Mouse (Mus musculus) testis, adult 2 months (tissue): ENCODE measurements around the gene Plpp3. TPM values are rescaled to one million over a fixed set of nuclear protein-coding genes. Genes with fewer than 3 reads are reported as not detected.
A peak's percentile ranks its signal among the peaks of the same experiment; 100 is the strongest.

Source experiments
- H3K27ac ChIP-seq: fragments of 200-500 bp; 2 replicates; pipeline ENCODE4 v1.5.1; 2012; ENCODE audit warnings: low read depth, low read length; ENCODE audit not compliant: control insufficient read depth, insufficient read depth
- H3K27me3 ChIP-seq: fragments of 200-500 bp; 2 replicates; pipeline ENCODE4 v1.6.1; 2012; ENCODE audit warnings: mild to moderate bottlenecking, low read length, moderate library complexity; ENCODE audit not compliant: control insufficient read depth, insufficient read depth
- H3K36me3 ChIP-seq: fragments of 200-500 bp; 2 replicates; pipeline ENCODE4 v1.6.1; 2012; ENCODE audit warnings: mild to moderate bottlenecking, low read length; ENCODE audit not compliant: control insufficient read depth, insufficient read depth
- H3K4me1 ChIP-seq: fragments of 200-500 bp; 2 replicates; pipeline ENCODE4 v1.6.1; 2012; ENCODE audit warnings: low read length; ENCODE audit not compliant: control insufficient read depth, insufficient read depth
- H3K4me3 ChIP-seq: fragments of 200-500 bp; 2 replicates; pipeline ENCODE4 v1.5.1; 2012; ENCODE audit warnings: low read depth, mild to moderate bottlenecking, low read length, moderate library complexity, mixed read lengths; ENCODE audit not compliant: control insufficient read depth
- CTCF ChIP-seq: fragments of 200-500 bp; IDR thresholded peaks from 2 replicates; pipeline ENCODE4 v1.5.1; 2012; ENCODE audit warnings: low read depth, mild to moderate bottlenecking, inconsistent platforms, low read length, moderate library complexity; ENCODE audit not compliant: control insufficient read depth, insufficient read depth, insufficient replicate concordance
- POLR2A ChIP-seq: fragments of 200-500 bp; IDR thresholded peaks from 2 replicates; pipeline ENCODE4 v1.6.1; 2012; ENCODE audit warnings: low read depth, mild to moderate bottlenecking, inconsistent platforms, low read length, moderate library complexity; ENCODE audit not compliant: control insufficient read depth
- polyA plus RNA-seq: library from polyadenylated mRNA; depleted of rRNA; stranded (reverse); fragments of >200 nt; gene quantifications from 2 replicates; pipeline ENCODE4 v1.2.3, GENCODE M21; 2012

Gene Plpp3
- polyA plus RNA-seq, 1 experiment, result 12.5 TPM

DNA sequence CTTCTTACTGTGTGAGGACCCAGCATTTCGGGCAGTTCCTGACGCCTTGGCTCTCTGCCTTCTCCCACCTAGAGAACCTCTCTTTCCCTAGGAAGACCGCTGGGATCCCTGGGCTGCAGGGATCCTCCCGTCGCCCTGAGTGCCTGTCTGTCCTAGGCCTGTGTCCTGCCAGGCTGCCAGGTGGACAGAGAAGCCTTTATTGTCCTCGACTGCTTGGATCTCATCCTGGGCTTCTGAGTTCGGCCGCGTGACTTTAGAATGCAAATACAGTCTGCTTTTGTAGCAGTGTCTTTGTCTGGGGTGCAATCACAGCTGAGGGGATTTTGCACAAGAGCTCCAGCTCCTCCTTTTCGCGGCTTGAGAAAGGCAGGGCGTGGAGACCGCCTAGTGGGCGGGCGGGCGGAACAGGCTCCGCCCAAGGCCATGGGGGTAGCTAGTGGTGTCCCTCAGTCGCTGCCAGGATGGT is 88.4 kb downstream of the Plpp3 start:
- H3K27me3 ChIP-seq, result no peaks in the 10 kb centered on the region
- H3K4me1 ChIP-seq, result peaks cover 13% of the 10 kb centered on the region
- H3K27ac ChIP-seq, result no peak overlapping the region
- no peaks in the 10 kb centered on the region for H3K36me3 ChIP-seq
- TF ChIP-seq CTCF (no peak), POLR2A (no peak)
- H3K4me3 ChIP-seq, result peak overlapping the region; percentile 50

DNA sequence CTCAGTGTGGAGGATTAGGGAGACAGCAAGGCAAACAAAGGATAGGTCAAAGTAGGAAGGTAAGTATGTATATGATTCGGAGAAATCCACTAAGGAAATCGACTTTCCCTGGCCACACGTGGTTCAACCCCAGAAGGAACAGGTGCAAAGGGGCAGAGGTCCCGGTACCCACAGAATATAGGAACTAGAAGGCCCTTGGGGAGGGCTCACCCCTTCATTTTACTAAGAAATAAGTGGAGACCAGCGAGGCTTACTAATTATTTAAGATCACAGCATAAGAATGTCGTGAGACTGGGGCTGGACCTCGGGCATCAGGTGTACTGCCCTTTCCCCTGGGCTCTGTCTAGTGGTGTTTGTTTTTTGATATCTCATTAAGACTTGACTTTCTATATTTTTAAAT is 89.2 kb downstream of the Plpp3 start:
- TF ChIP-seq CTCF (no peak), POLR2A (no peak)
- no peaks in the 10 kb centered on the region for H3K36me3 ChIP-seq
- H3K27me3 ChIP-seq, result no peaks in the 10 kb centered on the region
- H3K27ac ChIP-seq, result no peak overlapping the region
- peaks cover 7% of the 10 kb centered on the region for H3K4me1 ChIP-seq
- H3K4me3 ChIP-seq, result no peak overlapping the region

DNA sequence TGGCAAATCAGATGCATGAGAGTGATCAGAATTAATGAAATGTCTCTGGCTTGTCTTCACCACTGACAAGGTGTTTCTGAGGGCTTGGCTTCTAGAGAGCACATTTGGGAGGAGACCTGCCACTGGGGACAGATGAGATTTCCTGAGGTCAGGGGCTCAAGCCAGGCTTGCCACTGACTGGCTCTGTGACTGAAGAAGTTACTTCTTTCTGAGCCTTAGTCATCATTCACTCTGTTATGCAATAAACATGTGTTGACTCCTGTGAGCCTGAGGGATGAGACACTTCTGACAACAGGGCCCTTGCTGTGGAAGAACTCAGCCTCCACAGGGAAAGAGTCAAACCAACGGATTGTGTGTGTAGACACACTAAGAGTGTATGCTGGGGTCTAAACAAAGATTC is 91.0 kb downstream of the Plpp3 start:
- TF ChIP-seq CTCF (no peak), POLR2A (no peak)
- Histone ChIP-seq H3K27ac (no peak overlapping the region), H3K4me3 (no peak overlapping the region), H3K36me3 (no peaks in the 10 kb centered on the region), H3K27me3 (no peaks in the 10 kb centered on the region), H3K4me1 (peaks cover 7% of the 10 kb centered on the region)

DNA sequence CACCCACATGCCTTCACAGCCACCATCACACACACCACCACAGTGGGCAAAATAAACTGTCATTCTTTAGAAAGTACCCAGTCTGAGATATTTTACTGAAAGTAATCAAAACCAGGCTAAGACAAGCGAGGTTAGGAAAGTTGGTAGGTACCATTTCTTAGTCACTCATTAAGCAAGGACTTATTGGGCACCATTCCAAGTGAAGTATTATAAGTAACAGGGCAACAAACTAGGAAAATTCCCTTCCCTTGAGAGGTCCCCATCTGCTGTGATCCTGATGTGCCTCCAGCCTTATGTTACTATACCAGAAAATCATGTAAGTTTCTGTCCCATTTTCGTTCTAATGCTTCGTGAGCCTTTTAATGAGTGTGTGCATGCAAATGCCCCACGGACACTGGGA is 92.1 kb downstream of the Plpp3 start:
- peaks cover 7% of the 10 kb centered on the region for H3K4me1 ChIP-seq
- no peak overlapping the region for H3K27ac ChIP-seq
- no peaks in the 10 kb centered on the region for H3K27me3 ChIP-seq
- H3K36me3 ChIP-seq, result no peaks in the 10 kb centered on the region
- TF ChIP-seq POLR2A (no peak), CTCF (no peak)
- H3K4me3 ChIP-seq, result no peak overlapping the region

DNA sequence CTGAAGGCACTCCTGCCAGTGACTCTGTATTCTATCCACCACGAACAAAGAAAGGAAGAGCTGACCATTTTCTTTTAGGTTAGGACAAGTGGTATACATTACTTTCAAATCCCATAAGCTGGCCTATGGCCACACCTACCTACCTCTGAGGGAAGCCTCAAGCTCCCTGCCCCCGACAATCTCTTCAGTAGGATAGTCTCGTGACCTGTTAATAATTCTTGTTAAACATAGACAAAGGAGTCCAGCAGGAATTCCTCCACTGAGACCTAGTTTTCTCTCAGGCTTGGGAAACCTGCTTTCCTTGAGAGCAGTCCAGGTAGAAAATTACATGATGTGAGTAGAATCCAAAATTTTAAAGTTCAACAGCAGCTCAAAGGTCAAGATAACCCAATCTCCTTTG is 93.8 kb downstream of the Plpp3 start:
- no peaks in the 10 kb centered on the region for H3K27me3 ChIP-seq
- H3K36me3 ChIP-seq, result no peaks in the 10 kb centered on the region
- no peak overlapping the region for H3K4me3 ChIP-seq
- no peak for TF ChIP-seq CTCF
- TF ChIP-seq POLR2A, result no peak
- no peak overlapping the region for H3K27ac ChIP-seq
- no peaks in the 10 kb centered on the region for H3K4me1 ChIP-seq

DNA sequence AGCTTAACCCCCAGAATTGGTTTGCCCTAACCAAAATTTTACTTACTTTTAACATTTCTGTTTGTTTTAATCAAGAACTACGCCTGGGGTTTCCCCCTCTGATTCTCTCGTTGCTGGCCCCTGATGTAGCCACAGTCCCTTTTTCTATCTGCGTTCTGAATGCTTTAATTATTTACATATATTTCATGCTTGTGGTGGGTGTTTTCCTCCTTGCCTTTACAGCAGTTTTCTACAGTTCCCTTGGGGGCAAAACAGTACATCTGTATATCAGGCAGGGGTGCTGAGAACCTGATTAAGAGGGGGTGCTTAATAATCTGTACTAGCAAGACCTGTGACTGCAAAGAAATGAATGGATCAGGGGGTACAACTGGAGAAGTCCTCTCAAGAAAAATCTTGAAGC is 94.9 kb downstream of the Plpp3 start:
- Histone ChIP-seq H3K4me3 (no peak overlapping the region), H3K36me3 (no peaks in the 10 kb centered on the region), H3K4me1 (no peaks in the 10 kb centered on the region), H3K27me3 (no peaks in the 10 kb centered on the region), H3K27ac (no peak overlapping the region)
- no peak for TF ChIP-seq CTCF
- TF ChIP-seq POLR2A, result no peak

DNA sequence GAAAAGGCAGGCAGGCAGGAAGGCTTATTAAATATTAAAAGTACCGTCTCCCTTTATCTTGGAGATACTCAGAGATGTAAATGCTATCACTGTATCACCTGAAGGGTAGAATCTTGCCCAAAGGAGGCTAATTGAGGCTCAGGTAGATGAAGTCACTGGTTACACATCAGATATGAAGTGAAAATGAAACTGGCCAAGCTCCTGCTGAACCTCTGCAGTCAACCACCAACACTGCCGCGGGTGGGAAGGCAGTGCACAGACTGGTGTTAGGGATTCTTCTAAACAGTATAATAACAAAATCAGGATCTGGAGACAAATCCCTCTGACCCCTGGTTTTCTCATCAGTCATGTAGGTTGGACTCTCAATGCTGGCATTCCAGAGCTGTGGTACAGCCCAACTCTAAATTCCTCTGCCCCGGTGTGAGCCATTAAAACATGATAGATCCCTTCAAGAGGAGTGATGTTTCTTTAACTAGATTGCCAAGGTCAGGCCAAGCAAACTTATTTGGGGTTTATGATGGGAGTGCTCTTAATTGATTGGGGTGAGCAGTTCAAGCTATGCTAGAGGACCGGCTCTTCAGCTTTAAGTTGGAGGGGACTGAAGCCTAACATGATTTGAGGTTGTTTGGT is 95.5 kb downstream of the Plpp3 start:
- Histone ChIP-seq H3K27ac (no peak overlapping the region), H3K27me3 (no peaks in the 10 kb centered on the region), H3K36me3 (no peaks in the 10 kb centered on the region), H3K4me1 (no peaks in the 10 kb centered on the region), H3K4me3 (no peak overlapping the region)
- TF ChIP-seq POLR2A (no peak), CTCF (no peak)

DNA sequence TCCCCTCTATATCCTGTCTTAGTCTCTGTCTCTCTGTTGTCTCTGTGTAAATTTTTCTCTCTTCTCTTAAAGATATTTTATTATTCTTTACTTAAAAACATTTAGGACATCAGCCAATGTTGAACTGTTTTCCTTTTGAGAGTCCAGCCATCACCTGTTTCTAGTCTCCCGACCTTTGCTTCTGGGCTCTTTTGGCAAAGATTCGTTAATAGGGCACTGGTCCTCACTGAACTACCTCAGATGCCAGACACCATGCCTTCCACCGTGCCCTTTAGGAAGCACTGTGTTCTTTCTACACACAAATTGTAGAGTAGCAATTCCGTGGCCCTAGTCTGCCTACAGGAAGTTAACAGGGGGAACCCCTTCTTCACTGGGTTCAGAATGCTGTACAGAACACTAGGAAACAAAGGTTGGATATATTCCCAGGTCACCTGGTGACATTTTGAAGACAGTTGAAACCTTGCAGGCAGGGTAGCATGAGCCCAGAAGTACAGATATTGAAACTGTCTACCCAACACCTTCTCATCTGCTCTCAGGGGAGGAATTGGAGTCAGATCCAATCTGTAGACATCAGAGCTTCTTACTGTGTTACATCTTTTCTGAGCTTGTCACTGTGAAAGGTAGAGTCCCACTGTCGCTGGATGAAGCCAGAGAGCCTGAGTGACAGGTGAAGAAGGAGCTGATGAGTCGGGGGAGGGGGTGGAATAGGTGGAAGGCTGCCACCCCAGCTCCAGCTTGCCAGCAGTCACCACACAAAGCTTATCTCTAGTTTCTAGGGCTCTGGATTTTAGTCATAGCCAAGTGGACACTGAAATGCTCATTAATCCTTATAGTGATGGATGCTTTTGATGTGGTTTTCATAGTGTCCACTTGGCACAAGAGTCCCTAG is 96.5 kb downstream of the Plpp3 start:
- H3K4me3 ChIP-seq, result no peak overlapping the region
- no peaks in the 10 kb centered on the region for H3K36me3 ChIP-seq
- no peak for TF ChIP-seq POLR2A
- no peak for TF ChIP-seq CTCF
- no peak overlapping the region for H3K27ac ChIP-seq
- no peaks in the 10 kb centered on the region for H3K27me3 ChIP-seq
- H3K4me1 ChIP-seq, result no peaks in the 10 kb centered on the region
